Mouse (Mus musculus) testis, adult 2 months (tissue): ENCODE measurements around the gene Ddx58. TPM values are rescaled to one million over a fixed set of nuclear protein-coding genes. Genes with fewer than 3 reads are reported as not detected.

Source experiments
- H3K27ac ChIP-seq: fragments of 200-500 bp; 2 replicates; pipeline ENCODE4 v1.5.1; 2012; ENCODE audit warnings: low read depth, low read length; ENCODE audit not compliant: control insufficient read depth, insufficient read depth
- H3K27me3 ChIP-seq: fragments of 200-500 bp; 2 replicates; pipeline ENCODE4 v1.6.1; 2012; ENCODE audit warnings: mild to moderate bottlenecking, low read length, moderate library complexity; ENCODE audit not compliant: control insufficient read depth, insufficient read depth
- H3K36me3 ChIP-seq: fragments of 200-500 bp; 2 replicates; pipeline ENCODE4 v1.6.1; 2012; ENCODE audit warnings: mild to moderate bottlenecking, low read length; ENCODE audit not compliant: control insufficient read depth, insufficient read depth
- H3K4me1 ChIP-seq: fragments of 200-500 bp; 2 replicates; pipeline ENCODE4 v1.6.1; 2012; ENCODE audit warnings: low read length; ENCODE audit not compliant: control insufficient read depth, insufficient read depth
- H3K4me3 ChIP-seq: fragments of 200-500 bp; 2 replicates; pipeline ENCODE4 v1.5.1; 2012; ENCODE audit warnings: low read depth, mild to moderate bottlenecking, low read length, moderate library complexity, mixed read lengths; ENCODE audit not compliant: control insufficient read depth
- CTCF ChIP-seq: fragments of 200-500 bp; IDR thresholded peaks from 2 replicates; pipeline ENCODE4 v1.5.1; 2012; ENCODE audit warnings: low read depth, mild to moderate bottlenecking, inconsistent platforms, low read length, moderate library complexity; ENCODE audit not compliant: control insufficient read depth, insufficient read depth, insufficient replicate concordance
- POLR2A ChIP-seq: fragments of 200-500 bp; IDR thresholded peaks from 2 replicates; pipeline ENCODE4 v1.6.1; 2012; ENCODE audit warnings: low read depth, mild to moderate bottlenecking, inconsistent platforms, low read length, moderate library complexity; ENCODE audit not compliant: control insufficient read depth
- polyA plus RNA-seq: library from polyadenylated mRNA; depleted of rRNA; stranded (reverse); fragments of >200 nt; gene quantifications from 2 replicates; pipeline ENCODE4 v1.2.3, GENCODE M21; 2012

Ddx58 gene
- polyA plus RNA-seq, 1 experiment: 2.3 TPM

GRCm38 (mm10) chr4:40243006-40243405, 3.4 kb upstream of the Ddx58 start:
- Histone ChIP-seq H3K4me3 (no peak overlapping the region), H3K36me3 (no peaks in the 10 kb centered on the region), H3K27me3 (no peaks in the 10 kb centered on the region), H3K4me1 (peaks cover 13% of the 10 kb centered on the region), H3K27ac (no peak overlapping the region)
- TF ChIP-seq CTCF (no peak), POLR2A (no peak)

- no peaks in the 10 kb centered on the region for H3K27me3 ChIP-seq
- no peak for TF ChIP-seq CTCF
- TF ChIP-seq POLR2A: no peak
- H3K36me3 ChIP-seq: no peaks in the 10 kb centered on the region
- H3K4me3 ChIP-seq: no peak overlapping the region
- no peak overlapping the region for H3K27ac ChIP-seq
- peaks cover 13% of the 10 kb centered on the region for H3K4me1 ChIP-seq
These were observed 2.3 kb upstream of the Ddx58 start for GRCm38 (mm10) chr4:40241928-40242327.

- Histone ChIP-seq H3K36me3 (no peaks in the 10 kb centered on the region), H3K27me3 (no peaks in the 10 kb centered on the region), H3K4me3 (no peak overlapping the region; the same call in 1 of the 2 replicates), H3K4me1 (peaks cover 13% of the 10 kb centered on the region), H3K27ac (no peak overlapping the region)
- TF ChIP-seq CTCF: no peak
These were observed 680 bp upstream of the Ddx58 start for GRCm38 (mm10) chr4:40240272-40240744.

- TF ChIP-seq POLR2A (no peak), CTCF (no peak)
- peak overlapping the region; percentile 48 for H3K4me3 ChIP-seq
- peaks cover 13% of the 10 kb centered on the region for H3K4me1 ChIP-seq
- no peaks in the 10 kb centered on the region for H3K27me3 ChIP-seq
- no peaks in the 10 kb centered on the region for H3K36me3 ChIP-seq
- peak overlapping the region; percentile 39; the same call in 1 of the 2 replicates for H3K27ac ChIP-seq
These were observed 882 bp downstream of the Ddx58 start for GRCm38 (mm10) chr4:40238483-40239408.

DNA sequence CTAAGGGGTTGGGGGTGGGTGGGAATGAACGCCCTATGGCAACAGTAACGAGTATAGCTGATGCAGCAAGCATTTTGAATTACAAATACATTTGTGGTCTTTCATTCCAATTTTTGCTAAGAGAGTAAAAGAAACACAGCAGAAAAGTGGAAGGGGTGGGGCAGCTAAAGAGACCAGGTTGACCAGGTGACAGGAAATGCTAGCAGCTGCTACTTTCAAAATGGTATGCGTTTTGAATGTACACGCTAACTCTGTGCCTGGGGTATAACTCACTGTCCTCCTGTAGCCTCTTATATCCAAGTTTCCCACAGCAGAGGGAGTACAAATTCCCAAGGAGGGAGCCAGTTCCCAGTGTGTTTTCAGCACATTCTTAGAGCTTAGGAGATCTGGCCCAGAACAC, 2.8 kb downstream of the Ddx58 start:
- Histone ChIP-seq H3K4me3 (no peak overlapping the region), H3K27me3 (no peaks in the 10 kb centered on the region), H3K36me3 (no peaks in the 10 kb centered on the region), H3K27ac (no peak overlapping the region), H3K4me1 (peaks cover 13% of the 10 kb centered on the region)
- TF ChIP-seq CTCF (no peak), POLR2A (no peak)

DNA sequence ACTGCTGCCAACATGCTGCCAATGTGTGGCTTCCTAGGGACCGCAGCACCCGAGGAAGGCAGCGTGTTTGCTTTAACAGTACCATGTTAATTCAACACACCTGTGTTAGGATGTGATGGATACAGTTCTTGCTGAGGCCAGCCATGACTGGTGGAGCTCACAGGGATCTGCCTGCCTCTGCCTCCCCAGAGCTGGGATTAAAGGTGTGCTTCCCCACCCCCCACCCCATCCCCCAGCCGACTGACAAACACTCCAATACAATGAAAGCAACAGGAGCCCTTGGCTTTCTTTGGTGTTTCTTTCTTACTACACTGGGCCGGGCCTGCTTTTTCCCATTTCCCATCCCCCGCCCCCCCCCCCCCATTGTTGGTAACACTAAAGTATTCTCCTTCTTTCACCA, 5.4 kb downstream of the Ddx58 start:
- Histone ChIP-seq H3K4me1 (peaks cover 4% of the 10 kb centered on the region; the same call in 1 of the 2 replicates), H3K36me3 (no peaks in the 10 kb centered on the region), H3K4me3 (no peak overlapping the region), H3K27me3 (no peaks in the 10 kb centered on the region), H3K27ac (no peak overlapping the region)
- TF ChIP-seq POLR2A (no peak), CTCF (no peak)

DNA sequence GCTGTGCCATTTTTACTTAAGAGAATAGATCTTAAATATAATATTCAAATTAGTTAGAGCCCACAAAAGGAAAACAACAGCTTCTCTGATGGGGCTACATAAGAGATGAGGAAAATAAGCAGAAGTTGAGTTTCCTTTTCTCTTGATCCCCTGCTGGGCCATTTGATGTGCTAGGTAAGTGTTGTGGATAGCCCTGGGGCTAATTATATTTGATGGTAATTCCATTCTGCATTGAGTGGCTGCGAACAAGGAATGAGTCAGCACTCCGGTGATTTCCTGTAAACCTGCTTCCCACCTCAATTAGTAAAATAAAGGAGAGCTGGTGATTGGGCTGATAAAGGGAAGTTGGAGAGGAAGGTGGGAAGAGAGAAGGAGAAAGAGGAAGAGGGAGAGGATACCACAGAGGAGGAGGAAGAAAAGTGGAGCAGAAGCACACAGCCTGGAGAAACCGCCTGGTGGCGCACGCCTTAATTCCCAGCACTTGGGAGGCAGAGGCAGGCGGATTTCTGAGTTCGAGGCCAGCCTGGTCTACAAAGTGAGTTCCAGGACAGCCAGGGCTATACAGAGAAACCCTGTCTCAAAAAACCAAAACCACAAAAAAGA, 6.5 kb downstream of the Ddx58 start:
- Histone ChIP-seq H3K27me3 (no peaks in the 10 kb centered on the region), H3K36me3 (no peaks in the 10 kb centered on the region), H3K27ac (no peak overlapping the region), H3K4me1 (no peaks in the 10 kb centered on the region), H3K4me3 (no peak overlapping the region)
- no peak for TF ChIP-seq POLR2A
- TF ChIP-seq CTCF: no peak
